Mouse (Mus musculus) forebrain, postnatal 0 days (tissue): ENCODE measurements at regions not wholly inside any gene's neighbourhood (a gene's known extent, or its start where the extent isn't known, plus 50 kb on each side); places are given as distances from the start of the nearest gene placed in this dataset.

Source experiments
- ATAC-seq: fragments of 200-750 bp; cut with Nextera tagmentation; 2 replicates; pipeline ENCODE4 v1.8.0; 2017; ENCODE audit warnings: mild to moderate bottlenecking, moderate library complexity
- DNase-seq: peaks from one replicate; pipeline ENCODE4 v3.0.0-alpha.2; 2015
- H3K27ac ChIP-seq: fragments of 300-500 bp; sonication (generic); 2 replicates; pipeline ENCODE4 v1.5.1; 2014; ENCODE audit warnings: low read depth, mild to moderate bottlenecking, antibody characterized with exemption, low read length, moderate library complexity, mixed read lengths
- H3K27me3 ChIP-seq: fragments of 300-500 bp; sonication (generic); 2 replicates; pipeline ENCODE4 v1.6.1; 2014; ENCODE audit warnings: mild to moderate bottlenecking, low read length, mixed read lengths; ENCODE audit not compliant: insufficient read depth
- H3K36me3 ChIP-seq: fragments of 300-500 bp; sonication (generic); 2 replicates; pipeline ENCODE4 v1.6.1; 2014; ENCODE audit warnings: mild to moderate bottlenecking, moderate library complexity; ENCODE audit not compliant: insufficient read depth
- H3K4me1 ChIP-seq: fragments of 300-500 bp; sonication (generic); 2 replicates; pipeline ENCODE4 v1.6.1; 2014; ENCODE audit warnings: antibody characterized with exemption; ENCODE audit not compliant: insufficient read depth
- H3K4me2 ChIP-seq: fragments of 300-500 bp; sonication (generic); 2 replicates; pipeline ENCODE4 v1.6.1; 2014; ENCODE audit warnings: low read depth, mild to moderate bottlenecking, moderate library complexity
- H3K4me3 ChIP-seq: fragments of 300-500 bp; sonication (generic); 2 replicates; pipeline ENCODE4 v1.5.1; 2014; ENCODE audit warnings: low read depth, low read length, mixed read lengths
- H3K9ac ChIP-seq: fragments of 300-500 bp; sonication (generic); 2 replicates; pipeline ENCODE4 v1.6.1; 2014; ENCODE audit warnings: mild to moderate bottlenecking
- H3K9me3 ChIP-seq: fragments of 300-500 bp; sonication (generic); 2 replicates; pipeline ENCODE4 v1.6.1; 2016; ENCODE audit warnings: low read length
- CTCF ChIP-seq: sonication (generic); IDR thresholded peaks from 2 replicates; pipeline ENCODE4 v1.5.1; 2016; ENCODE audit warnings: antibody characterized with exemption, control low read depth, low read depth
- WGBS: fragments of 180-500 bp; shearing (Covaris S2); extraction: QIAGEN DNeasy Blood & Tissue Kit; methylation state at CpG from one replicate; pipeline ENCODE4 v1.1.7; 2014; 5-methylcytosine and 5-hydroxymethylcytosine counted together

- TF ChIP-seq CTCF, result no peak
- no peaks in the 10 kb centered on the region for H3K9me3 ChIP-seq
- H3K4me3 ChIP-seq, result no peak overlapping the region
- 83% methylated on average over 3 of the region's 3 CpGs for WGBS
- no peak overlapping the region for H3K4me2 ChIP-seq
- no peaks in the 10 kb centered on the region for H3K4me1 ChIP-seq
- no peak overlapping the region for H3K9ac ChIP-seq
- ATAC-seq (no peak), DNase-seq (no peak)
- H3K36me3 ChIP-seq, result no peaks in the 10 kb centered on the region
- H3K27ac ChIP-seq, result no peak overlapping the region
- no peaks in the 10 kb centered on the region for H3K27me3 ChIP-seq
These were observed 50.4 kb upstream of the Hk2 start for GRCm38 (mm10) chr6:82824684-82825083.

- 65% methylated on average over 8 of the region's 8 CpGs for WGBS
- TF ChIP-seq CTCF, result no peak
- no peak for DNase-seq
- no peak overlapping the region for H3K4me2 ChIP-seq
- no peak for ATAC-seq
- no peaks in the 10 kb centered on the region for H3K9me3 ChIP-seq
- no peaks in the 10 kb centered on the region for H3K4me1 ChIP-seq
- no peak overlapping the region for H3K27ac ChIP-seq
- H3K4me3 ChIP-seq, result no peak overlapping the region
- no peaks in the 10 kb centered on the region for H3K27me3 ChIP-seq
- no peak overlapping the region for H3K9ac ChIP-seq
- no peaks in the 10 kb centered on the region for H3K36me3 ChIP-seq
These were observed 50.0 kb upstream of the Hk2 start for GRCm38 (mm10) chr6:82824240-82824639.
